Mouse (Mus musculus): ENCODE measurements around the gene Slc26a5. TPM values are rescaled to one million over a fixed set of nuclear protein-coding genes. Genes with fewer than 3 reads are reported as not detected.

Gene Slc26a5
- total and polyA plus RNA-seq, 3 experiments: not detected

GRCm38 (mm10) chr5:21851679-21852340, 13.6 kb downstream of the Slc26a5 start:
- TF ChIP-seq KAT2A (conservative IDR thresholded peaks at IDR 0.05; ENCODE audit: low read depth, low read length): no peak
- peak in 1 of 2 experiments; percentile 45; a peak in 2 of 4 replicates for TF ChIP-seq EP300 (IDR thresholded peaks at IDR 0.05; ENCODE audit: low read depth in 1 of 2, low read length in 2 of 2)
- peak; percentile 39; the same call in 1 of the 2 replicates for TF ChIP-seq TCF12 (IDR thresholded peaks at IDR 0.05; ENCODE audit: low read depth, low read length)
- peak; percentile 82 for TF ChIP-seq RCOR1 (IDR thresholded peaks at IDR 0.05; ENCODE audit: low read depth, low read length)
- no peak for TF ChIP-seq ZKSCAN1 (IDR thresholded peaks at IDR 0.05; ENCODE audit: low read depth, low read length)
- TF ChIP-seq MAFK (IDR thresholded peaks at IDR 0.05; ENCODE audit: borderline replicate concordance, low read depth, low read length): no peak
- peak; percentile 41; the same call in 1 of the 2 replicates for TF ChIP-seq GATA1 (IDR thresholded peaks at IDR 0.05; ENCODE audit: low read depth, low read length)
- TF ChIP-seq USF2 (IDR thresholded peaks at IDR 0.05; ENCODE audit: borderline replicate concordance in 1 of 2, insufficient read depth in 1 of 2, low read depth in 1 of 2, low read length in 2 of 2): no peak
- no peak for TF ChIP-seq ZMIZ1 (IDR thresholded peaks at IDR 0.05; ENCODE audit: low read depth, low read length)
- Histone ChIP-seq H3K4me1 (ENCODE audit: control insufficient read depth in 1 of 2, insufficient read depth in 2 of 2, low read length in 2 of 2) (0 out of 4 replicates have a peak, but pooled peaks cover 0 to 7% of the 10 kb centered on the region in 2 experiments), H3K79me2 (ENCODE audit: control insufficient read depth, insufficient read depth, low read length, poor library complexity) (no peaks in the 10 kb centered on the region), H3K9ac (ENCODE audit: control insufficient read depth, low read depth, low read length, poor library complexity, severe bottlenecking) (no peak overlapping the region), H3K4me3 (ENCODE audit: control insufficient read depth in 1 of 2, insufficient read depth in 1 of 2, low read depth in 2 of 2, low read length in 2 of 2) (no peak overlapping the region), H3K36me3 (ENCODE audit: control insufficient read depth in 1 of 2, insufficient read depth in 2 of 2, low read length in 2 of 2) (no peaks in the 10 kb centered on the region), H3K27ac (ENCODE audit: control insufficient read depth, low read depth, low read length) (no peak overlapping the region), H3K9me3 (replicated peaks; ENCODE audit: insufficient read depth, low read length) (no peaks in the 10 kb centered on the region), H3K27me3 (ENCODE audit: control insufficient read depth in 1 of 2, insufficient read depth in 2 of 2, low read length in 2 of 2) (peaks cover 0 to 13% of the 10 kb centered on the region in 2 experiments)
- DNase-seq (ENCODE audit: low read depth, low spot score): peak; percentile 21

- H3K4me1 ChIP-seq (ENCODE audit: control insufficient read depth in 1 of 2, insufficient read depth in 2 of 2, low read length in 2 of 2): 0 out of 4 replicates have a peak, but pooled peaks cover 0 to 7% of the 10 kb centered on the region in 2 experiments
- no peaks in the 10 kb centered on the region for H3K9me3 ChIP-seq (replicated peaks; ENCODE audit: insufficient read depth, low read length)
Observed at GRCm38 (mm10) chr5:21847438-21847837, 18.0 kb downstream of the Slc26a5 start.

More at GRCm38 (mm10) chr5:21847438-21847837, 18.0 kb downstream of the Slc26a5 start:
- peak; percentile 20 for DNase-seq (ENCODE audit: low read depth, low spot score)
- H3K27ac ChIP-seq (ENCODE audit: control insufficient read depth, low read depth, low read length): no peak overlapping the region
- peak overlapping the region; percentile 43 to 61 for H3K4me3 ChIP-seq (ENCODE audit: control insufficient read depth in 1 of 2, insufficient read depth in 1 of 2, low read depth in 2 of 2, low read length in 2 of 2)
- H3K9ac ChIP-seq (ENCODE audit: control insufficient read depth, low read depth, low read length, poor library complexity, severe bottlenecking): peak overlapping the region; percentile 0; the same call in 1 of the 2 replicates
- peaks cover 0 to 4% of the 10 kb centered on the region in 2 experiments; a peak in 3 of 4 replicates for H3K27me3 ChIP-seq (ENCODE audit: control insufficient read depth in 1 of 2, insufficient read depth in 2 of 2, low read length in 2 of 2)
- H3K36me3 ChIP-seq (ENCODE audit: control insufficient read depth in 1 of 2, insufficient read depth in 2 of 2, low read length in 2 of 2): no peaks in the 10 kb centered on the region
- no peak for TF ChIP-seq USF1 (IDR thresholded peaks at IDR 0.05; ENCODE audit: low read depth, low read length)
- TF ChIP-seq POLR2AphosphoS2 (IDR thresholded peaks at IDR 0.05; ENCODE audit: low read length): no peak
- no peak for TF ChIP-seq SIN3A (IDR thresholded peaks at IDR 0.05; ENCODE audit: low read length)
- TF ChIP-seq MYB (IDR thresholded peaks at IDR 0.05; ENCODE audit: low read depth, low read length): no peak
- TF ChIP-seq MEF2A (IDR thresholded peaks at IDR 0.05; ENCODE audit: extremely low read depth, insufficient replicate concordance, low read depth, low read length, poor library complexity, severe bottlenecking): no peak
- no peak for TF ChIP-seq POLR2AphosphoS5 (IDR thresholded peaks at IDR 0.05; ENCODE audit: borderline replicate concordance, low read depth, low read length)
- H3K79me2 ChIP-seq (ENCODE audit: control insufficient read depth, insufficient read depth, low read length, poor library complexity): no peaks in the 10 kb centered on the region

Measured in MEL (cell line).